Mouse (Mus musculus): Measurements from ENCODE around the gene Irak2. TPM values are rescaled to one million over a fixed set of nuclear protein-coding genes. Genes with fewer than 3 reads are reported as not detected.

Irak2 gene
- 9.3 TPM for polyA plus RNA-seq (2014; fragmentation: Illumina TruSeq; extraction: RNeasy Lipid Tissue Mini Kit (QIAGEN cat#74804); ENCODE audit: low read depth, low replicate concordance)

GRCm38 (mm10) chr6:113638302-113639040 lies at the start of gene Irak2:
Irak2 (plus strand) TSS chr6:113638467.

GRCm38 (mm10) chr6:113600543-113601139 lies 37.6 kb upstream of the Irak2 start, which contains the start of gene Fancd2os:
Fancd2os (minus strand) TSS chr6:113600715.

GRCm38 (mm10) chr6:113604432-113605223 lies 33.6 kb upstream of the Irak2 start, which contains the start of gene Brk1:
Brk1 (plus strand) TSS chr6:113604772.

GRCm38 (mm10) chr6:113623941-113624751 lies 14.1 kb upstream of the Irak2 start, which contains the start of gene Vhl:
Vhl (plus strand) TSS chr6:113623959.

GRCm38 (mm10) chr6:113696582-113697221 lies 58.4 kb downstream of the Irak2 start, which contains the start of gene Tatdn2:
Tatdn2 (plus strand) TSS chr6:113697050.

GRCm38 (mm10) chr6:113719878-113720277 lies 81.6 kb downstream of the Irak2 start, which contains the start of gene Ghrl:
Ghrl (minus strand) TSS chr6:113719880.

GRCm38 (mm10) chr6:113740236-113741217 lies 102.3 kb downstream of the Irak2 start, which contains the start of gene Sec13:
Sec13 (minus strand) TSS chr6:113740743.

Other genes with a start within 250 kb of the Irak2 start
- 2.0 TPM for gene Ttll3, start 249.2 kb upstream of the Irak2 start, polyA plus RNA-seq (2014; fragmentation: Illumina TruSeq; extraction: RNeasy Lipid Tissue Mini Kit (QIAGEN cat#74804); ENCODE audit: low read depth, low replicate concordance)
- gene Rpusd3, start 219.1 kb upstream of the Irak2 start, polyA plus RNA-seq (2014; fragmentation: Illumina TruSeq; extraction: RNeasy Lipid Tissue Mini Kit (QIAGEN cat#74804); ENCODE audit: low read depth, low replicate concordance): 8.7 TPM
- gene Cidec, start 202.7 kb upstream of the Irak2 start, polyA plus RNA-seq (2014; fragmentation: Illumina TruSeq; extraction: RNeasy Lipid Tissue Mini Kit (QIAGEN cat#74804); ENCODE audit: low read depth, low replicate concordance): 18.2 TPM
- gene Jagn1, start 195.9 kb upstream of the Irak2 start, polyA plus RNA-seq (2014; fragmentation: Illumina TruSeq; extraction: RNeasy Lipid Tissue Mini Kit (QIAGEN cat#74804); ENCODE audit: low read depth, low replicate concordance): 31.3 TPM
- gene Il17re, start 180.0 kb upstream of the Irak2 start, polyA plus RNA-seq (2014; fragmentation: Illumina TruSeq; extraction: RNeasy Lipid Tissue Mini Kit (QIAGEN cat#74804); ENCODE audit: low read depth, low replicate concordance): 1.0 TPM
- 9.2 TPM for gene Il17rc, start 167.0 kb upstream of the Irak2 start, polyA plus RNA-seq (2014; fragmentation: Illumina TruSeq; extraction: RNeasy Lipid Tissue Mini Kit (QIAGEN cat#74804); ENCODE audit: low read depth, low replicate concordance)
- 37.7 TPM for gene Creld1, start 155.2 kb upstream of the Irak2 start, polyA plus RNA-seq (2014; fragmentation: Illumina TruSeq; extraction: RNeasy Lipid Tissue Mini Kit (QIAGEN cat#74804); ENCODE audit: low read depth, low replicate concordance)
- gene Prrt3, start 136.5 kb upstream of the Irak2 start, polyA plus RNA-seq (2014; fragmentation: Illumina TruSeq; extraction: RNeasy Lipid Tissue Mini Kit (QIAGEN cat#74804); ENCODE audit: low read depth, low replicate concordance): not detected
- 70.3 TPM for gene Emc3, start 106.8 kb upstream of the Irak2 start, polyA plus RNA-seq (2014; fragmentation: Illumina TruSeq; extraction: RNeasy Lipid Tissue Mini Kit (QIAGEN cat#74804); ENCODE audit: low read depth, low replicate concordance)
- 0.08 TPM for gene Fancd2, start 106.8 kb upstream of the Irak2 start, polyA plus RNA-seq (2014; fragmentation: Illumina TruSeq; extraction: RNeasy Lipid Tissue Mini Kit (QIAGEN cat#74804); ENCODE audit: low read depth, low replicate concordance)
- gene Fancd2os, start 37.8 kb upstream of the Irak2 start, polyA plus RNA-seq (2014; fragmentation: Illumina TruSeq; extraction: RNeasy Lipid Tissue Mini Kit (QIAGEN cat#74804); ENCODE audit: low read depth, low replicate concordance): not detected
- gene Brk1, start 33.7 kb upstream of the Irak2 start, polyA plus RNA-seq (2014; fragmentation: Illumina TruSeq; extraction: RNeasy Lipid Tissue Mini Kit (QIAGEN cat#74804); ENCODE audit: low read depth, low replicate concordance): 102 TPM
- 9.6 TPM for gene Vhl, start 14.5 kb upstream of the Irak2 start, polyA plus RNA-seq (2014; fragmentation: Illumina TruSeq; extraction: RNeasy Lipid Tissue Mini Kit (QIAGEN cat#74804); ENCODE audit: low read depth, low replicate concordance)
- gene Tatdn2, start 58.6 kb downstream of the Irak2 start, polyA plus RNA-seq (2014; fragmentation: Illumina TruSeq; extraction: RNeasy Lipid Tissue Mini Kit (QIAGEN cat#74804); ENCODE audit: low read depth, low replicate concordance): 41.5 TPM
- gene Ghrl, start 81.4 kb downstream of the Irak2 start, polyA plus RNA-seq (2014; fragmentation: Illumina TruSeq; extraction: RNeasy Lipid Tissue Mini Kit (QIAGEN cat#74804); ENCODE audit: low read depth, low replicate concordance): 0.84 TPM
- gene Sec13, start 102.3 kb downstream of the Irak2 start, polyA plus RNA-seq (2014; fragmentation: Illumina TruSeq; extraction: RNeasy Lipid Tissue Mini Kit (QIAGEN cat#74804); ENCODE audit: low read depth, low replicate concordance): 93.8 TPM